Mouse (Mus musculus): Measurements from ENCODE around the gene Lin7c. TPM values are rescaled to one million over a fixed set of nuclear protein-coding genes. Genes with fewer than 3 reads are reported as not detected.
"Not testable (repeated sequence)": the region's sequence is repeated elsewhere in the genome, so short reads cannot be mapped to it uniquely, and the experiment has no call there.

Gene Lin7c
- polyA plus RNA-seq (2014; fragmentation: Nextera tagmentation; extraction: Ambion mirVana): 224 and 251 TPM in 2 replicates

GRCm38 (mm10) chr2:109890597-109890996 lies at the start of gene Lin7c:
Gene Lin7c (plus strand): TSS chr2:109890853.
- WGBS: under 1% methylated on average over 42 of the region's 42 CpGs
- H3K4me3 ChIP-seq (replicated peaks; ENCODE audit: low read length): peak within 1 kb of the TSS; percentile 98
- ATAC-seq (ENCODE audit: low FRiP score) (peak; percentile 100), DNase-seq (ENCODE audit: low spot score) (peak; percentile 95)
- H3K27me3 ChIP-seq (ENCODE audit: control insufficient read depth, insufficient read depth, low read length): 0 out of 2 replicates have a peak, but pooled peaks cover 3% of the 10 kb centered on the region
- H3K27ac ChIP-seq: peak within 1 kb of the TSS; percentile 86
- H3K36me3 ChIP-seq (replicated peaks; ENCODE audit: control insufficient read depth, insufficient read depth): peaks cover 16% of the 10 kb centered on the region
- H3K4me2 ChIP-seq (replicated peaks): peak within 1 kb of the TSS; percentile 91
- no peaks in the 10 kb centered on the region; the same call in 1 of the 2 replicates for H3K9me3 ChIP-seq (ENCODE audit: control insufficient read depth, low read length)
- peaks cover 22% of the 10 kb centered on the region for H3K4me1 ChIP-seq (replicated peaks; ENCODE audit: control insufficient read depth, insufficient read depth, low read length)
- peak within 1 kb of the TSS; percentile 98 for H3K9ac ChIP-seq

GRCm38 (mm10) chr2:109846401-109846800 lies 44.3 kb upstream of the Lin7c start:
- DNase-seq (ENCODE audit: low spot score) (no peak), ATAC-seq (ENCODE audit: low FRiP score) (no peak)
- WGBS: 63% methylated on average over 4 of the region's 4 CpGs
- H3K27me3 ChIP-seq (ENCODE audit: control insufficient read depth, insufficient read depth, low read length): no peaks in the 10 kb centered on the region
- H3K9me3 ChIP-seq (ENCODE audit: control insufficient read depth, low read length): no peaks in the 10 kb centered on the region
- H3K4me3 ChIP-seq (replicated peaks; ENCODE audit: low read length): no peak overlapping the region
- no peak overlapping the region for H3K9ac ChIP-seq
- no peak overlapping the region for H3K27ac ChIP-seq
- peaks cover 4% of the 10 kb centered on the region; the same call in 1 of the 2 replicates for H3K4me1 ChIP-seq (replicated peaks; ENCODE audit: control insufficient read depth, insufficient read depth, low read length)
- H3K4me2 ChIP-seq (replicated peaks): no peak overlapping the region
- no peaks in the 10 kb centered on the region for H3K36me3 ChIP-seq (replicated peaks; ENCODE audit: control insufficient read depth, insufficient read depth)

DNA sequence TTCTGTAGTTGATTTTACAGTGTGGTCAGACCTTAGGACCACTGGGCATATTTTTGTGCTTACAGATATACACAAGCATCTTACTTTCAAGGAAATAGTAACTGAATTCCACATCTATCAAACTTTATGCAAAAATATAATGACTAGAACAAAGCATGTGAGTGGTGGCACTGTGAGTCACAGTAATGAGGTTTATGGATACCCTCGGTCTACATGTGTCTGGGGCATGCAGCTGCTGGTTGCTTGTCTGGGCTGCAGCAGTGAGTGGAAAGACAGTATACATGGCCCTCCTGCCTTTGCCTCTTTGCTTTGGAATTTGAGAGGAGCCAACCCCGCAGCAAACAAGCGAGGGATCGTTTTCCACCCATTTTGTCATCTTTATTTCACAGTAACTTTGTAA lies 42.3 kb upstream of the Lin7c start:
- H3K4me3 ChIP-seq (replicated peaks; ENCODE audit: low read length): no peak overlapping the region
- peaks cover 4% of the 10 kb centered on the region; the same call in 1 of the 2 replicates for H3K4me1 ChIP-seq (replicated peaks; ENCODE audit: control insufficient read depth, insufficient read depth, low read length)
- H3K36me3 ChIP-seq (replicated peaks; ENCODE audit: control insufficient read depth, insufficient read depth): no peaks in the 10 kb centered on the region
- H3K27ac ChIP-seq: no peak overlapping the region
- no peak for ATAC-seq (ENCODE audit: low FRiP score)
- DNase-seq (ENCODE audit: low spot score): no peak
- H3K9me3 ChIP-seq (ENCODE audit: control insufficient read depth, low read length): no peaks in the 10 kb centered on the region
- no peaks in the 10 kb centered on the region for H3K27me3 ChIP-seq (ENCODE audit: control insufficient read depth, insufficient read depth, low read length)
- WGBS: 44% methylated on average over 4 of the region's 4 CpGs
- H3K4me2 ChIP-seq (replicated peaks): peak overlapping the region; percentile 13
- H3K9ac ChIP-seq: no peak overlapping the region

DNA sequence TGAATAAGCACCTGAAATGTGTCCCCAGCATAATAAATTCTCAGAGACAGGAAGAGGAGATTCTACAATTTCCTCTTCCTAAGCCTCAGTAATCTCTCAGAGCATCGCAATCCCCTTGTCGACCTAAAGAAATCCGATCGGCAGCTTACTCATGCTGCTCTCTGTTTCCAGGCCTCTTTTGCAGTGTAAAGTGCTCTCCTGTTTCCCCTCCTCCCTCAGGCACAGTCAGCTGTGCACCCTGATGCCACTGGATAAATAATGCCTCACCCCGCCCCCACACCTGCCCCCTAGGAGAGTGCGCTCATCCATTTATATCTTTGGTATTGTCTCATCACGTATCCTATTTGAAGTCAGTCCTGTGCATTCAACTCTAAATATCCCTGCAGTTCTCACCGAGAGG lies 41.9 kb upstream of the Lin7c start:
- ATAC-seq (ENCODE audit: low FRiP score) (peak; percentile 79; the same call in 1 of the 2 replicates), DNase-seq (ENCODE audit: low spot score) (no peak)
- Histone ChIP-seq H3K9ac (no peak overlapping the region), H3K4me1 (replicated peaks; ENCODE audit: control insufficient read depth, insufficient read depth, low read length) (peaks cover 4% of the 10 kb centered on the region; the same call in 1 of the 2 replicates), H3K27me3 (ENCODE audit: control insufficient read depth, insufficient read depth, low read length) (no peaks in the 10 kb centered on the region), H3K9me3 (ENCODE audit: control insufficient read depth, low read length) (no peaks in the 10 kb centered on the region), H3K4me2 (replicated peaks) (peak overlapping the region; percentile 13), H3K36me3 (replicated peaks; ENCODE audit: control insufficient read depth, insufficient read depth) (no peaks in the 10 kb centered on the region), H3K4me3 (replicated peaks; ENCODE audit: low read length) (no peak overlapping the region), H3K27ac (no peak overlapping the region)
- 10% methylated on average over 8 of the region's 8 CpGs for WGBS

DNA sequence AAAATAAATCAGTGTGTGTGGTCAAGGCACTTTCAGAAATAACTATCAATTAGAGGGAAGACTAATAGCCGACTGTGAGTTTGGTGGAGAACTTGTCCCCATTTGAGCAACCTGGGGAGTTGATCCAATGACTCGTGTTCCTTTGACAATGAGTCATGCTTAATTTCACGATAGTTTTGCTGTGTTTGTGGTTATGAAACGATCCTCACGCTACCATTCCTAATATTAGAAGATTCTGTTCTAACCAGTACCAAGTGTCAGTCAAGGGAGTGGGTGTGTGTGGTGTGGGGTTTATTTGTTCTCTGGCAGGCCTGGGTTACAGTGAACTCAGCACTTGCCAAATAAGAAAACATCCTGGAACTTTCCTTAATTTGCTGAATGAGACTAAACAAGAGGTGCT lies 35.1 kb upstream of the Lin7c start:
- Histone ChIP-seq H3K27me3 (ENCODE audit: control insufficient read depth, insufficient read depth, low read length) (no peaks in the 10 kb centered on the region), H3K27ac (no peak overlapping the region), H3K9me3 (ENCODE audit: control insufficient read depth, low read length) (no peaks in the 10 kb centered on the region), H3K36me3 (replicated peaks; ENCODE audit: control insufficient read depth, insufficient read depth) (no peaks in the 10 kb centered on the region), H3K4me2 (replicated peaks) (no peak overlapping the region), H3K9ac (no peak overlapping the region), H3K4me3 (replicated peaks; ENCODE audit: low read length) (no peak overlapping the region), H3K4me1 (replicated peaks; ENCODE audit: control insufficient read depth, insufficient read depth, low read length) (no peaks in the 10 kb centered on the region)
- ATAC-seq (ENCODE audit: low FRiP score) (no peak), DNase-seq (ENCODE audit: low spot score) (no peak)
- WGBS: 87% methylated on average over 5 of the region's 5 CpGs

DNA sequence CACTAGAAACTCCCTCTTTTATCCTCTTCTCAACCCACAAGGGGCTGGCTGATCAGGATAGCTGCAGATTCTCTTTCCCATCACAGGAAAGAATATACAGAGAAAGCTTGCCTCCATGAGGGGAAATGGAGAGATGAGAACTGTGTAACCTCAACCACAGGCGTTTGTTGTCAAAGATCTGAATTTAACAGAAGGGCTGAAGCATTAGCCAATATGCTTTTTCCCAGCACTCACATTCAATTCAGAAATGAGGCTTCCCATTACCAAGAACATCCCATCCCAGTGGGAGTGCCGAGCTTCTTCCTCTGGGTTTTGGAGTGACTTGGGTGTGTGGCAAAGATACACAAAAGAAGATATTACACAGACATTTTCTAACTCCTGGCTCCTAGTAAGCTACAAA lies 31.0 kb upstream of the Lin7c start:
- Histone ChIP-seq H3K27ac (no peak overlapping the region), H3K36me3 (replicated peaks; ENCODE audit: control insufficient read depth, insufficient read depth) (no peaks in the 10 kb centered on the region), H3K27me3 (ENCODE audit: control insufficient read depth, insufficient read depth, low read length) (no peaks in the 10 kb centered on the region), H3K9me3 (ENCODE audit: control insufficient read depth, low read length) (no peaks in the 10 kb centered on the region), H3K4me3 (replicated peaks; ENCODE audit: low read length) (no peak overlapping the region), H3K4me2 (replicated peaks) (no peak overlapping the region), H3K9ac (no peak overlapping the region), H3K4me1 (replicated peaks; ENCODE audit: control insufficient read depth, insufficient read depth, low read length) (no peaks in the 10 kb centered on the region)
- WGBS: 74% methylated on average over 2 of the region's 2 CpGs
- ATAC-seq (ENCODE audit: low FRiP score) (no peak), DNase-seq (ENCODE audit: low spot score) (no peak)

- H3K36me3 ChIP-seq (replicated peaks; ENCODE audit: control insufficient read depth, insufficient read depth): no peaks in the 10 kb centered on the region
- no peak overlapping the region for H3K4me2 ChIP-seq (replicated peaks)
- no peaks in the 10 kb centered on the region for H3K4me1 ChIP-seq (replicated peaks; ENCODE audit: control insufficient read depth, insufficient read depth, low read length)
- no peak overlapping the region for H3K27ac ChIP-seq
- H3K9me3 ChIP-seq (ENCODE audit: control insufficient read depth, low read length): no peaks in the 10 kb centered on the region
- no peak overlapping the region for H3K4me3 ChIP-seq (replicated peaks; ENCODE audit: low read length)
- WGBS: 87% methylated on average over 3 of the region's 3 CpGs
- ATAC-seq (ENCODE audit: low FRiP score) (no peak), DNase-seq (ENCODE audit: low spot score) (no peak)
- no peaks in the 10 kb centered on the region for H3K27me3 ChIP-seq (ENCODE audit: control insufficient read depth, insufficient read depth, low read length)
- H3K9ac ChIP-seq: no peak overlapping the region
Measured at GRCm38 (mm10) chr2:109860832-109861231, 29.8 kb upstream of the Lin7c start.

- ATAC-seq (ENCODE audit: low FRiP score); H3K9ac ChIP-seq; H3K4me2 ChIP-seq (replicated peaks); H3K36me3 ChIP-seq (replicated peaks; ENCODE audit: control insufficient read depth, insufficient read depth); H3K27me3 ChIP-seq (ENCODE audit: control insufficient read depth, insufficient read depth, low read length); DNase-seq (ENCODE audit: low spot score); H3K9me3 ChIP-seq (ENCODE audit: control insufficient read depth, low read length); H3K4me3 ChIP-seq (replicated peaks; ENCODE audit: low read length); H3K4me1 ChIP-seq (replicated peaks; ENCODE audit: control insufficient read depth, insufficient read depth, low read length); H3K27ac ChIP-seq: not testable (repeated sequence)
- WGBS: 86% methylated on average over 4 of the region's 4 CpGs
Measured at GRCm38 (mm10) chr2:109879429-109879828, 11.2 kb upstream of the Lin7c start.

DNA sequence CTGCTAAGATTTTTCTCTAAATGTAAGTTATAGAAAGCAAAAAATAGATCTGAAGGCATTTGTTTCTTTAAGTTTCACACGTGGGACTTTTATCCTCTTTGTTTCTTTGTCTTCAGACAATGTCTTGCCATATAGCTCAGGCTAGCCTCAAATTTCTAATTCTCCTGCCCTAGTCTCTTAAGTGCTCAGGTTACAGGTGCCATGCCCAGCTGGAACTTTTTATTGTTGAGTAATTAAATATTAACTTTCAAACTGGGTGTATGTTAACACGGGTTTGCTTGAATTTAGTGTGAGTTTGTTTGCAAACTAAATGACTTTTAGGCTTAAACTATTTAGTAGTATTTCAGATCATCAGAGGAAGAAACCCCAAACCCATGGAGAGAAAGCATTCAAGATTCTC lies 9.5 kb upstream of the Lin7c start:
- Histone ChIP-seq H3K4me2 (replicated peaks) (no peak overlapping the region), H3K27ac (no peak overlapping the region), H3K36me3 (replicated peaks; ENCODE audit: control insufficient read depth, insufficient read depth) (no peaks in the 10 kb centered on the region), H3K9me3 (ENCODE audit: control insufficient read depth, low read length) (no peaks in the 10 kb centered on the region), H3K4me3 (replicated peaks; ENCODE audit: low read length) (no peak overlapping the region), H3K4me1 (replicated peaks; ENCODE audit: control insufficient read depth, insufficient read depth, low read length) (no peaks in the 10 kb centered on the region), H3K9ac (no peak overlapping the region), H3K27me3 (ENCODE audit: control insufficient read depth, insufficient read depth, low read length) (peaks cover 4% of the 10 kb centered on the region; the same call in 1 of the 2 replicates)
- DNase-seq (ENCODE audit: low spot score) (no peak), ATAC-seq (ENCODE audit: low FRiP score) (no peak)
- 58% methylated on average over 2 of the region's 2 CpGs for WGBS

DNA sequence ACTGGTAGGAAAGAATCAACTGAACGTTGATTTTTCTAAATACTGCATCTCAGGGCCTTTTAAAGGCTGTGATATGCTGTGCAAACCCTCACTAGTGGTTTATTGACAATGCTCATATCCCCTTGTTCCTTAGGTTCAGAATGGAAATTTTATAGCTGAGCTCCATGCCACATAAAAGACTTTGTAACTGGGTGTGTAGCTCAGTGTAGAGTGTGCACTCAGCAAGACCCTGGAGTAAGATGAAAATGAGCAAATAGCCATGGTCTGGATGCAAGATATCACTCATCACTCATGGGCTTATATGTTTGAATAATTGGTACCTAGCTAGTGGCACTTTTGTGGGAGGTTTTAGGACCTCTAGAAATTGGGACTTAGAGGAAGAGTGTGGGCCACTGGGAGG lies 9.0 kb upstream of the Lin7c start:
- Histone ChIP-seq H3K36me3 (replicated peaks; ENCODE audit: control insufficient read depth, insufficient read depth) (no peaks in the 10 kb centered on the region), H3K4me1 (replicated peaks; ENCODE audit: control insufficient read depth, insufficient read depth, low read length) (no peaks in the 10 kb centered on the region), H3K4me2 (replicated peaks) (no peak overlapping the region), H3K27ac (no peak overlapping the region), H3K4me3 (replicated peaks; ENCODE audit: low read length) (no peak overlapping the region), H3K9ac (no peak overlapping the region), H3K9me3 (ENCODE audit: control insufficient read depth, low read length) (no peaks in the 10 kb centered on the region), H3K27me3 (ENCODE audit: control insufficient read depth, insufficient read depth, low read length) (peaks cover 4% of the 10 kb centered on the region; the same call in 1 of the 2 replicates)
- WGBS: 74% methylated on average over 1 of the region's 1 CpGs
- DNase-seq (ENCODE audit: low spot score) (no peak), ATAC-seq (ENCODE audit: low FRiP score) (no peak)
